Mouse (Mus musculus) liver, embryonic 16.5 days (tissue): Measurements from ENCODE around the gene Camkv. TPM values are rescaled to one million over a fixed set of nuclear protein-coding genes. Genes with fewer than 3 reads are reported as not detected.

Source experiments
- ATAC-seq: fragments of 200-750 bp; cut with Nextera tagmentation; 2 replicates; pipeline ENCODE4 v1.8.0; 2017; ENCODE audit warnings: low read depth, mild to moderate bottlenecking, moderate number of reproducible peaks, moderate library complexity
- H3K27ac ChIP-seq: fragments of 300-500 bp; sonication (generic); 2 replicates; pipeline ENCODE4 v1.5.1; 2014; ENCODE audit warnings: mild to moderate bottlenecking, low read length
- H3K27me3 ChIP-seq: fragments of 300-500 bp; sonication (generic); 2 replicates; pipeline ENCODE4 v1.6.1; 2014; ENCODE audit warnings: low read depth, low read length, mixed read lengths; ENCODE audit not compliant: control insufficient read depth, insufficient read depth
- H3K36me3 ChIP-seq: fragments of 300-500 bp; sonication (generic); 2 replicates; pipeline ENCODE4 v1.6.1; 2014; ENCODE audit warnings: mild to moderate bottlenecking; ENCODE audit not compliant: control insufficient read depth, insufficient read depth
- H3K4me1 ChIP-seq: fragments of 300-500 bp; sonication (generic); 2 replicates; pipeline ENCODE4 v1.6.1; 2014; ENCODE audit warnings: low read depth, low read length, mixed read lengths; ENCODE audit not compliant: control insufficient read depth
- H3K4me2 ChIP-seq: fragments of 300-500 bp; sonication (generic); 2 replicates; pipeline ENCODE4 v1.6.1; 2014; ENCODE audit warnings: low read depth, low read length, mixed read lengths
- H3K4me3 ChIP-seq: fragments of 300-500 bp; sonication (generic); 2 replicates; pipeline ENCODE4 v1.5.1; 2014; ENCODE audit warnings: low read depth, mild to moderate bottlenecking, low read length
- H3K9ac ChIP-seq: fragments of 300-500 bp; sonication (generic); 2 replicates; pipeline ENCODE4 v1.6.1; 2014; ENCODE audit warnings: low read depth, low read length
- H3K9me3 ChIP-seq: fragments of 300-500 bp; sonication (generic); replicated peaks from 2 replicates; pipeline ENCODE4 v1.6.1; 2016; ENCODE audit warnings: low read length; ENCODE audit not compliant: control insufficient read depth
- WGBS: fragments of 180-500 bp; shearing (Covaris S2); extraction: QIAGEN DNeasy Blood & Tissue Kit; methylation state at CpG from one replicate; pipeline ENCODE4 v1.1.7; 2014; ENCODE audit not compliant: insufficient replicate concordance; 5-methylcytosine and 5-hydroxymethylcytosine counted together
- polyA plus RNA-seq: library from polyadenylated mRNA; unstranded; fragments of >200 nt; fragmentation: Nextera tagmentation; extraction: Ambion mirVana; gene quantifications from 2 replicates; pipeline ENCODE4 v1.2.1, GENCODE M21; 2015

Camkv gene
- polyA plus RNA-seq, 1 experiment from 2014 or later = 0.11 TPM

GRCm38 (mm10) chr9:107987950-107988349 lies 52.5 kb downstream of the Camkv start:
- Histone ChIP-seq H3K36me3 (peaks cover 13% of the 10 kb centered on the region), H3K4me2 (no peak overlapping the region), H3K9ac (no peak overlapping the region), H3K4me1 (peaks cover 30% of the 10 kb centered on the region), H3K9me3 (no peaks in the 10 kb centered on the region), H3K27me3 (no peaks in the 10 kb centered on the region), H3K27ac (no peak overlapping the region), H3K4me3 (no peak overlapping the region)
- WGBS = 61% methylated on average over 3 of the region's 3 CpGs
- no peak for ATAC-seq

DNA sequence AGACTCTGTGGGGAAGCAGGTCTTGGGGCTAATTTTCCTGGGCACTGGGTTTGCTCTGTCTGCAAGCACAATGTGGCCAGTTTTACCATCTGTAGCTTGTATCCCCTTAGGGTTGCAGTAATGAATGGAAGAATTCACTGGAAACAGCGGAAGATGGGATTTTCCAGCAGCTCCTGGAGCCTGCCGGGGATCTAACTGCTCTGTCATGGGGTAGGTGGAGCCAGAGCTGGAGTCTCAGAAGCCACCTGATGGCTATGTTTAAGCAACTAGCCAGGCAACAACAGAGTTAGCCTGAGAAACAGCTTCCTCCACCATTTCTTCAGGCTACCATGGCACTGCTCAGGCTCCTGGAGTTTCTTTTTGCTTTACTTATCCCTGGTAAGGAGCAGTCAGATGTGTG lies 56.7 kb downstream of the Camkv start, which contains the start of gene Cdhr4:
Gene Cdhr4 (plus strand): TSS at position 301 of the 400 bp plus-strand sequence.
- Histone ChIP-seq H3K27ac (no peak within 1 kb of the TSS), H3K36me3 (no peaks in the 10 kb centered on the region), H3K4me1 (peaks cover 4% of the 10 kb centered on the region), H3K4me3 (no peak within 1 kb of the TSS), H3K4me2 (no peak within 1 kb of the TSS), H3K27me3 (no peaks in the 10 kb centered on the region), H3K9me3 (no peaks in the 10 kb centered on the region), H3K9ac (no peak within 1 kb of the TSS)
- WGBS = 80% methylated on average over 2 of the region's 2 CpGs
- ATAC-seq = no peak

- no peaks in the 10 kb centered on the region for H3K27me3 ChIP-seq
- ATAC-seq = no peak
- no peak overlapping the region for H3K27ac ChIP-seq
- no peak overlapping the region for H3K9ac ChIP-seq
- no peaks in the 10 kb centered on the region for H3K9me3 ChIP-seq
- no peaks in the 10 kb centered on the region for H3K36me3 ChIP-seq
- no peak overlapping the region for H3K4me2 ChIP-seq
- no peak overlapping the region for H3K4me3 ChIP-seq
- H3K4me1 ChIP-seq = peaks cover 4% of the 10 kb centered on the region
- WGBS = 83% methylated on average over 11 of the region's 11 CpGs
Observed at GRCm38 (mm10) chr9:107993013-107993412, 57.5 kb downstream of the Camkv start.

DNA sequence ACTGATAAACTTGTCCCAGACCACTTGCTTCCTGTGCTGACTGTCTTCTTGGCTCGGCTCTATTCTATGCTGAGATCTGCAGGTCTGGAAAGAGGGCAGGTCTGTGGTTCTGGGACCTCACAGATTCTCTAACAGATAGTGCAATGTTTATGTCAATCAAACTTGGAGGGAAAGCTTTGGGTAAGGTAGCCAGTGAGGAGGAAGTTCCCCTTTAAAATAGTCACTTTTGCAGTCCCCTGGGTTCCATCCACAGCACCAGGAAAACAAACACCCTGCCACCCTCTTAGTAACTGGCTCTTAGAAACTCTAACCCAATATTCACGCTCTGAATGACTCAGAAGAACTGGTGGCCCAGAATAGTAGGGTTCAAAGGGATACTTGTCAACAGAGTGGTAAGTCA lies 59.0 kb downstream of the Camkv start:
- H3K27me3 ChIP-seq = no peaks in the 10 kb centered on the region
- H3K9me3 ChIP-seq = no peaks in the 10 kb centered on the region
- no peak overlapping the region for H3K4me3 ChIP-seq
- WGBS = 16% methylated on average over 2 of the region's 2 CpGs
- H3K9ac ChIP-seq = no peak overlapping the region
- H3K27ac ChIP-seq = no peak overlapping the region
- H3K4me2 ChIP-seq = no peak overlapping the region
- peaks cover 4% of the 10 kb centered on the region for H3K4me1 ChIP-seq
- ATAC-seq = no peak
- no peaks in the 10 kb centered on the region for H3K36me3 ChIP-seq

- H3K4me2 ChIP-seq = no peak overlapping the region
- H3K27ac ChIP-seq = no peak overlapping the region
- WGBS = 88% methylated on average over 21 of the region's 21 CpGs
- H3K4me3 ChIP-seq = no peak overlapping the region
- no peaks in the 10 kb centered on the region for H3K4me1 ChIP-seq
- H3K27me3 ChIP-seq = no peaks in the 10 kb centered on the region
- ATAC-seq = no peak
- no peak overlapping the region for H3K9ac ChIP-seq
- no peaks in the 10 kb centered on the region for H3K9me3 ChIP-seq
- H3K36me3 ChIP-seq = no peaks in the 10 kb centered on the region
Observed at GRCm38 (mm10) chr9:107995513-107995912, 60.0 kb downstream of the Camkv start.

DNA sequence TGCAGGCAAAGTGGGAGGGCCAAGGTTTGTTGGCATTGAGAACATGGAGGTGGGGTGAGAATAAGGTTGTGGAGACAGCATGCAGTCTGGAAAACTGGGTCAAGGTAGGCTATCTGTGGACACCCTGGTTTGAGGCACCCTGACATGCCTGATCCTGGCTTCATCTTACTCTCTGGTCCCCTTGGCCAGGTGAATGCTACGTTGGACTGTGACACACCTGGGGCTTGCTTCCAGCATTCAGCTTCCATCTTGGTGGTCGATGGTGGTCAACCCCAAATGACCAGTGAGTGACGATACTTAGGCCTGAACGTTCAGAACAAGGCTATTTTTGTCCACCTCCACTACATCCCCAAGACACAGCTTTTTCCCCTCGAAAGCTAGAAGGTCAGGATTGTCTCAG lies 60.6 kb downstream of the Camkv start, which contains the start of gene Gm20662:
Gene Gm20662 (plus strand): TSS at position 301 of the 400 bp plus-strand sequence.
- Histone ChIP-seq H3K4me3 (no peak within 1 kb of the TSS), H3K9ac (no peak within 1 kb of the TSS), H3K4me1 (no peaks in the 10 kb centered on the region), H3K27me3 (no peaks in the 10 kb centered on the region), H3K4me2 (no peak within 1 kb of the TSS), H3K9me3 (no peaks in the 10 kb centered on the region), H3K27ac (no peak within 1 kb of the TSS), H3K36me3 (no peaks in the 10 kb centered on the region)
- ATAC-seq = no peak
- WGBS = 69% methylated on average over 5 of the region's 5 CpGs

Other genes with a start within 250 kb of the Camkv start
- 0.41 and 0.86 TPM in 2 replicates for gene Sema3f, start 225.2 kb upstream of the Camkv start, polyA plus RNA-seq
- 72.7 and 78.3 TPM in 2 replicates for gene Rbm5, start 164.7 kb upstream of the Camkv start, polyA plus RNA-seq
- gene Rbm6, start 62.4 kb upstream of the Camkv start, polyA plus RNA-seq = 25.8 and 26.6 TPM in 2 replicates
- 3.6 and 4.1 TPM in 2 replicates for gene Mon1a, start 47.5 kb upstream of the Camkv start, polyA plus RNA-seq
- 1.3 and 2.8 TPM in 2 replicates for gene Mst1r, start 28.8 kb upstream of the Camkv start, polyA plus RNA-seq
- not detected in 2 replicates for gene Actl11, start 7.2 kb upstream of the Camkv start, polyA plus RNA-seq
- gene Traip, start 14.5 kb downstream of the Camkv start, polyA plus RNA-seq = 11.1 and 13.3 TPM in 2 replicates
- 43.8 and 47.7 TPM in 2 replicates for gene Uba7, start 39.8 kb downstream of the Camkv start, polyA plus RNA-seq
- gene Gm20661, start 47.4 kb downstream of the Camkv start, polyA plus RNA-seq = 0.41 and 0.49 TPM in 2 replicates
- gene Inka1, start 50.2 kb downstream of the Camkv start, polyA plus RNA-seq = 41.0 and 46.1 TPM in 2 replicates
- 1.0 and 1.2 TPM in 2 replicates for gene Cdhr4, start 56.8 kb downstream of the Camkv start, polyA plus RNA-seq
- gene Gm20662, start 60.7 kb downstream of the Camkv start, polyA plus RNA-seq = 0.22 and 0.48 TPM in 2 replicates
- gene Ip6k1, start 66.8 kb downstream of the Camkv start, polyA plus RNA-seq = 39.1 and 45.3 TPM in 2 replicates
- gene Gmppb, start 113.6 kb downstream of the Camkv start, polyA plus RNA-seq = 12.9 and 13.8 TPM in 2 replicates
- gene Amigo3, start 117.5 kb downstream of the Camkv start, polyA plus RNA-seq = 1.6 and 2.1 TPM in 2 replicates
- 52.5 and 62.0 TPM in 2 replicates for gene Mst1, start 144.8 kb downstream of the Camkv start, polyA plus RNA-seq
- 92.7 and 106 TPM in 2 replicates for gene Rnf123, start 147.7 kb downstream of the Camkv start, polyA plus RNA-seq
- gene Apeh, start 158.9 kb downstream of the Camkv start, polyA plus RNA-seq = 167 and 172 TPM in 2 replicates